Mouse (Mus musculus) limb, embryonic 11.5 days (tissue): ENCODE measurements around the gene Glis2. TPM values are rescaled to one million over a fixed set of nuclear protein-coding genes. Genes with fewer than 3 reads are reported as not detected.
A peak's percentile ranks its signal among the peaks of the same experiment; 100 is the strongest.

ENCODE experiments used
- ATAC-seq: fragments of 200-750 bp; cut with Nextera tagmentation; 2 replicates; pipeline ENCODE4 v1.8.0; 2017; ENCODE audit warnings: low read depth; ENCODE audit not compliant: insufficient number of reproducible peaks, low FRiP score, low TSS enrichment
- DNase-seq: peaks from one replicate; pipeline ENCODE4 v3.0.0-alpha.2; 2015; ENCODE audit warnings: low spot score
- H3K27ac ChIP-seq: fragments of 300-500 bp; sonication (generic); replicated peaks from 2 replicates; pipeline ENCODE4 v1.5.1; 2014; ENCODE audit warnings: low read depth, mild to moderate bottlenecking, low read length
- H3K27me3 ChIP-seq: fragments of 300-500 bp; sonication (generic); 2 replicates; pipeline ENCODE4 v1.6.1; 2014; ENCODE audit warnings: mild to moderate bottlenecking, low read length, mixed read lengths; ENCODE audit not compliant: control insufficient read depth, insufficient read depth
- H3K36me3 ChIP-seq: fragments of 300-500 bp; sonication (generic); 2 replicates; pipeline ENCODE4 v1.6.1; 2014; ENCODE audit warnings: mild to moderate bottlenecking, low read length, moderate library complexity, mixed read lengths; ENCODE audit not compliant: control insufficient read depth, insufficient read depth
- H3K4me1 ChIP-seq: fragments of 300-500 bp; sonication (generic); 2 replicates; pipeline ENCODE4 v1.6.1; 2014; ENCODE audit warnings: low read length, mixed read lengths; ENCODE audit not compliant: control insufficient read depth, insufficient read depth
- H3K4me2 ChIP-seq: fragments of 300-500 bp; sonication (generic); 2 replicates; pipeline ENCODE4 v1.6.1; 2014; ENCODE audit warnings: low read depth, mild to moderate bottlenecking, moderate library complexity; ENCODE audit not compliant: severe bottlenecking
- H3K4me3 ChIP-seq: fragments of 300-500 bp; sonication (generic); 2 replicates; pipeline ENCODE4 v1.5.1; 2014; ENCODE audit warnings: low read depth, low read length
- H3K9ac ChIP-seq: fragments of 300-500 bp; sonication (generic); 2 replicates; pipeline ENCODE4 v1.6.1; 2014; ENCODE audit warnings: mild to moderate bottlenecking, low read length
- H3K9me3 ChIP-seq: fragments of 300-500 bp; sonication (generic); 2 replicates; pipeline ENCODE4 v1.6.1; 2016; ENCODE audit warnings: low read length; ENCODE audit not compliant: control insufficient read depth
- WGBS: fragments of 180-500 bp; shearing (Covaris S2); extraction: QIAGEN DNeasy Blood & Tissue Kit; methylation state at CpG from one replicate; pipeline ENCODE4 v1.1.7; 2014; 5-methylcytosine and 5-hydroxymethylcytosine counted together
- polyA plus RNA-seq: library from polyadenylated mRNA; unstranded; fragments of >200 nt; fragmentation: Nextera tagmentation; extraction: Ambion mirVana; gene quantifications from 2 replicates; pipeline ENCODE4 v1.2.1, GENCODE M21; 2014

Gene Glis2
- polyA plus RNA-seq, 1 experiment from 2014 or later, result 27.4 TPM

DNA sequence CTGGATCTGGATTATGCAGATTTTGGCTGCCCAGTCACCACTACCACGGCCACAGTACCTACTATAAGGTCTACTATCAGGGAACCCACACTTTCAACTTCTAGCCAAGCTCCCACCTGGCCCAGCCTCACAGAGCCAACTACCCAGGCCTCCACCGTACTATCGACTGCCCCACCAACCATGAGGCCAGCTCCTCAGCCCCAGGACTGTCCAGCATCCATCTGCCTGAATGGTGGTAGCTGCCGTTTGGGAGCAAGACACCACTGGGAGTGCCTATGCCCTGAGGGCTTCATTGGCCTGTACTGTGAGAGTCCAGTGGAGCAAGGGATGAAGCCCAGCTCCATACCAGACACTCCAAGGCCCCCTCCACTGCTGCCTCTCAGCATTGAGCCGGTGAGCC, 54.7 kb downstream of the Glis2 start:
- Histone ChIP-seq H3K4me2 (no peak overlapping the region), H3K9ac (no peak overlapping the region), H3K27me3 (no peaks in the 10 kb centered on the region), H3K36me3 (peaks cover 28% of the 10 kb centered on the region), H3K9me3 (no peaks in the 10 kb centered on the region), H3K27ac (no peak overlapping the region), H3K4me3 (no peak overlapping the region), H3K4me1 (peaks cover 81% of the 10 kb centered on the region)
- DNase-seq (no peak), ATAC-seq (no peak)
- 77% methylated on average over 5 of the region's 5 CpGs for WGBS

- H3K4me3 ChIP-seq, result no peak overlapping the region
- no peak overlapping the region for H3K9ac ChIP-seq
- ATAC-seq (no peak), DNase-seq (no peak)
- peaks cover 28% of the 10 kb centered on the region for H3K36me3 ChIP-seq
- no peaks in the 10 kb centered on the region for H3K27me3 ChIP-seq
- 88% methylated on average over 11 of the region's 11 CpGs for WGBS
- no peak overlapping the region; the same call in 1 of the 2 replicates for H3K27ac ChIP-seq
- peaks cover 81% of the 10 kb centered on the region for H3K4me1 ChIP-seq
- H3K9me3 ChIP-seq, result no peaks in the 10 kb centered on the region
- H3K4me2 ChIP-seq, result no peak overlapping the region
Observed at GRCm38 (mm10) chr16:4649692-4650091, 55.2 kb downstream of the Glis2 start.

DNA sequence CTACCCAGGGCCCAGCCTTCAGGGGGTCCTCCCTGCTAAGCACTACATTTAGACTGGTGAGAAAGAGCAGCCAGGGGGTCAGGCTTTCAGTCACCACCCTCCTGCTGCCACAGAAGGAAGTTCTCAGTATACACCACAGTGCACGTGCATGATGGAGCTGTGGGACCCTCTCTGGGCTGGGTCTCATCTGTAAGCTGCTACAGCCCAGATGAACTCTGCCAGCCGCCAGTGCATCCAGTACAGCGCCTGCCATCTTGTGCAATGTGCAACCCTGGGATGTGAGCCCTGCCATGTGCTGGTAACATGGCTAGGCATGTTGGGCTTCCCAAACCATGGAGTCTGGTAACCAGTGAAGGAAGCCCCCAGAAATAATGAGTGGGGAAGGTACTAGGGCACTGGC, 55.6 kb downstream of the Glis2 start:
- no peak overlapping the region for H3K9ac ChIP-seq
- no peaks in the 10 kb centered on the region for H3K9me3 ChIP-seq
- peaks cover 84% of the 10 kb centered on the region for H3K4me1 ChIP-seq
- no peak for ATAC-seq
- H3K4me3 ChIP-seq, result no peak overlapping the region
- WGBS, result 75% methylated on average over 3 of the region's 3 CpGs
- H3K36me3 ChIP-seq, result peaks cover 30% of the 10 kb centered on the region
- peak overlapping the region; percentile 10; the same call in 1 of the 2 replicates for H3K27ac ChIP-seq
- no peak for DNase-seq
- H3K27me3 ChIP-seq, result no peaks in the 10 kb centered on the region
- H3K4me2 ChIP-seq, result no peak overlapping the region

DNA sequence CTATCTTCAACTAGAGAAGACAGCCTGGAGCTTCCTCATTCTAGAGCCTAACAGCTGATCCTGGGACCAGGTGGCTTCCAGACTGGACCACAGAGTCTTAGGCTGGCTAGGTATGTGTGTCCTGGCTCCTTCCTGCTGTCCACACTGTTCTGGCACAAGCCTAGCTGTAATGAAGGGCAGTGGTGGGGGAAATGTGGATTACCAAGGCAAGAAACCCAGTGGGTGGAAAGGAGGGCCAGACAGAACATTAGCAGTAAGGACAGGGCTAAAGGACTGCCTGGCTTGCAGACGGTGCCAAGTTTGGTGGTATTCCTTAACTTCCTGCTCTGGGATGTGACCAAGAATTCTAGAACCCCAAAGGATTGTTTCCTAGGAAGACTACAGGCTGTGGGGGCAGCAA, 56.6 kb downstream of the Glis2 start:
- Histone ChIP-seq H3K36me3 (peaks cover 27% of the 10 kb centered on the region), H3K9ac (peak overlapping the region; percentile 40; the same call in 1 of the 2 replicates)
- no peak for ATAC-seq

GRCm38 (mm10) chr16:4651624-4652023, 57.1 kb downstream of the Glis2 start:
- H3K27ac ChIP-seq, result peak overlapping the region; percentile 92
- no peaks in the 10 kb centered on the region for H3K27me3 ChIP-seq
- H3K36me3 ChIP-seq, result peaks cover 25% of the 10 kb centered on the region
- peak overlapping the region; percentile 21; the same call in 1 of the 2 replicates for H3K4me2 ChIP-seq
- no peak overlapping the region for H3K4me3 ChIP-seq
- WGBS, result 23% methylated on average over 7 of the region's 7 CpGs
- H3K9ac ChIP-seq, result peak overlapping the region; percentile 40; the same call in 1 of the 2 replicates
- H3K4me1 ChIP-seq, result peaks cover 86% of the 10 kb centered on the region
- peak; percentile 89 for ATAC-seq
- peak; percentile 91 for DNase-seq
- H3K9me3 ChIP-seq, result no peaks in the 10 kb centered on the region

More for the DNA sequence above, 56.6 kb downstream of the Glis2 start:
- no peak overlapping the region for H3K4me2 ChIP-seq
- H3K27me3 ChIP-seq, result no peaks in the 10 kb centered on the region
- H3K4me1 ChIP-seq, result peaks cover 86% of the 10 kb centered on the region
- no peaks in the 10 kb centered on the region for H3K9me3 ChIP-seq
- peak overlapping the region; percentile 92 for H3K27ac ChIP-seq
- no peak overlapping the region for H3K4me3 ChIP-seq
- 50% methylated on average over 1 of the region's 1 CpGs for WGBS
- DNase-seq, result no peak

DNA sequence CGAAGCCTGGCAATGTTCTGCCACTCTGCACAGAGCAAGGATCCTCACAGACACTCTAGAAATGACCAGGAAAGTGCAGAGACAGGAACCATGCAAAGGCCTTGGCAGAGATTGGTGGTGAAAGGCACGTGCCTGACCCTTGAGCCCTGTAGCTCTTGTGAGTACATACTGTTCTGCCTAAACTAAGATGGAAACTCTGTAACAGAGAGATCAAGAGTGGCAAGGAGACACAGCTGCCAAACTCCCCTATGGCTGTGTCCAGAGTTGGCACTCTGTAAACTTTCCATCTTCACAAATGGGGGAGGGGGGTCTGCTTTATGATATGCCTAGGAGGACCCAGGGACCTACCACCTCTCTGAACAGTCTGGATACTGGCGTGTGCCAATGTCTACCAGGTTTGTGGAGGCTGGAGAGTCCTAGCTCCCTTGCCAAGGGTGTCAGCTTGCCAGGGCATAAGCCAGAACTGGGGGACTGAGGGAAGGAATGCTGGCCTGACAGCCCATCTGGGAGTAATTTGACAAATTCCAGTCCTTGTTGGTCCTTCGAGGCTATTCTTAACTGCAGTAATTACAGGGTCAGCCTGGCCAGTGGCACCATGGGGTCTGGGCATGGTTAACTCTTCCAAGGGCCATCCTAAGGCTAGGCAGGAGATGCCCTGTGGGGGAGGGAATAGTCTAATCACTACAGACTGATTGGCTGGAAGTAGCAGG, 58.3 kb downstream of the Glis2 start:
- H3K27me3 ChIP-seq, result no peaks in the 10 kb centered on the region
- H3K27ac ChIP-seq, result peak overlapping the region; percentile 92
- peaks cover 23% of the 10 kb centered on the region; the same call in 1 of the 2 replicates for H3K36me3 ChIP-seq
- 48% methylated on average over 4 of the region's 4 CpGs for WGBS
- peak; percentile 56 for DNase-seq
- no peaks in the 10 kb centered on the region for H3K9me3 ChIP-seq
- H3K4me1 ChIP-seq, result peaks cover 84% of the 10 kb centered on the region
- 0 out of 2 replicates have a peak overlapping the region, but pooled peaks have one; percentile 32 for H3K9ac ChIP-seq
- no peak for ATAC-seq
- H3K4me2 ChIP-seq, result no peak overlapping the region; the same call in 1 of the 2 replicates
- H3K4me3 ChIP-seq, result no peak overlapping the region

GRCm38 (mm10) chr16:4654706-4655105, 60.2 kb downstream of the Glis2 start:
- H3K9ac ChIP-seq, result no peak overlapping the region
- DNase-seq (no peak), ATAC-seq (no peak)
- no peak overlapping the region for H3K4me2 ChIP-seq
- no peak overlapping the region for H3K4me3 ChIP-seq
- H3K4me1 ChIP-seq, result peaks cover 87% of the 10 kb centered on the region
- 81% methylated on average over 10 of the region's 10 CpGs for WGBS
- H3K36me3 ChIP-seq, result peaks cover 9% of the 10 kb centered on the region; the same call in 1 of the 2 replicates
- peak overlapping the region; percentile 62; the same call in 1 of the 2 replicates for H3K27ac ChIP-seq
- H3K9me3 ChIP-seq, result no peaks in the 10 kb centered on the region
- H3K27me3 ChIP-seq, result no peaks in the 10 kb centered on the region

DNA sequence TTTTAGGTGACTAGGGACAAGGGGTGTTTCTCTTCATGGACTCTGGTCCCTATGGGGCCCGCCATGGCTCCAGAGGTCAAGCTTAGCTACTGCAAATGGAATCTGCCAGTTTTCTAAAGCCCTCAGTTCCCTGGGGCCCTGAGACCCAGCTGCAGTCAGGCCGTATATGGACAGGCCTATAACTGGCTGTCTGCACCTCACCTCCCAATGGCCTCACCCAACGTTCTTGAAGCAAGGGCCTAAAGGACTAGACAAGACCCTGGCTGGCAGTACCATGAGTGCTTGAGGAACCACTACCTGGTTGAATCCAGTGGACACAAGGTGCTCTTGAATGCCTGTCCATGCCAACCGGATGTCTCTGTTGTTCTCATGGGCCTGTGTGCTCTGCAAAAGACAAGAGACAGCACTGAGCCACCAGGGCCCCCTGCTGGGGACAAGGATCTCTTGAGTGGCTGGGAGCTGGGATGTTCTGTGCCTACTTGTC, 60.8 kb downstream of the Glis2 start:
- no peak for DNase-seq
- Histone ChIP-seq H3K4me2 (no peak overlapping the region), H3K9ac (no peak overlapping the region), H3K4me1 (peaks cover 84% of the 10 kb centered on the region), H3K27ac (peak overlapping the region; percentile 97), H3K9me3 (no peaks in the 10 kb centered on the region), H3K36me3 (peaks cover 5% of the 10 kb centered on the region; the same call in 1 of the 2 replicates), H3K27me3 (no peaks in the 10 kb centered on the region), H3K4me3 (no peak overlapping the region)
- ATAC-seq, result no peak
- WGBS, result 68% methylated on average over 4 of the region's 4 CpGs
